Mouse (Mus musculus): ENCODE results near the gene Runx2. TPM values are rescaled to one million over a fixed set of nuclear protein-coding genes. Genes with fewer than 3 reads are reported as not detected.

The Runx2 gene
- polyA plus RNA-seq, 1 experiment from 2014 or later = 0.77 TPM

GRCm38 (mm10) chr17:44460156-44460555 lies 354.4 kb downstream of the Runx2 start:
- 77% methylated on average over 6 of the region's 6 CpGs for WGBS
- no peak for ATAC-seq (ENCODE audit: insufficient number of reproducible peaks, low FRiP score)
- Histone ChIP-seq H3K36me3 (no peaks in the 10 kb centered on the region), H3K4me2 (no peak overlapping the region), H3K27me3 (replicated peaks) (peaks cover 10% of the 10 kb centered on the region), H3K4me1 (replicated peaks) (no peaks in the 10 kb centered on the region), H3K4me3 (no peak overlapping the region), H3K9ac (no peak overlapping the region), H3K9me3 (replicated peaks) (no peaks in the 10 kb centered on the region), H3K27ac (ENCODE audit: poor library complexity, severe bottlenecking) (no peak overlapping the region)

GRCm38 (mm10) chr17:44459029-44459428 lies 355.6 kb downstream of the Runx2 start:
- H3K4me1 ChIP-seq (replicated peaks) = no peaks in the 10 kb centered on the region
- no peak overlapping the region for H3K4me3 ChIP-seq
- H3K27me3 ChIP-seq (replicated peaks) = peaks cover 16% of the 10 kb centered on the region
- H3K4me2 ChIP-seq = no peak overlapping the region
- no peaks in the 10 kb centered on the region for H3K9me3 ChIP-seq (replicated peaks)
- H3K9ac ChIP-seq = no peak overlapping the region
- ATAC-seq (ENCODE audit: insufficient number of reproducible peaks, low FRiP score) = no peak
- no peaks in the 10 kb centered on the region for H3K36me3 ChIP-seq
- H3K27ac ChIP-seq (ENCODE audit: poor library complexity, severe bottlenecking) = no peak overlapping the region
- WGBS = 84% methylated on average over 4 of the region's 4 CpGs

- no peak overlapping the region for H3K4me3 ChIP-seq
- H3K4me1 ChIP-seq (replicated peaks) = no peaks in the 10 kb centered on the region
- no peak for ATAC-seq (ENCODE audit: insufficient number of reproducible peaks, low FRiP score)
- H3K27me3 ChIP-seq (replicated peaks) = peaks cover 25% of the 10 kb centered on the region
- no peaks in the 10 kb centered on the region for H3K36me3 ChIP-seq
- WGBS = 85% methylated on average over 3 of the region's 3 CpGs
- no peak overlapping the region for H3K27ac ChIP-seq (ENCODE audit: poor library complexity, severe bottlenecking)
- H3K9ac ChIP-seq = no peak overlapping the region
- no peak overlapping the region for H3K4me2 ChIP-seq
- H3K9me3 ChIP-seq (replicated peaks) = no peaks in the 10 kb centered on the region
Observed at GRCm38 (mm10) chr17:44456696-44457095, 357.9 kb downstream of the Runx2 start.

- H3K27ac ChIP-seq (ENCODE audit: poor library complexity, severe bottlenecking) = no peak overlapping the region
- no peaks in the 10 kb centered on the region for H3K4me1 ChIP-seq (replicated peaks)
- H3K36me3 ChIP-seq = no peaks in the 10 kb centered on the region
- H3K4me2 ChIP-seq = peak overlapping the region; percentile 15; the same call in 1 of the 2 replicates
- 33% methylated on average over 12 of the region's 12 CpGs for WGBS
- H3K9me3 ChIP-seq (replicated peaks) = no peaks in the 10 kb centered on the region
- H3K4me3 ChIP-seq = no peak overlapping the region
- no peak for ATAC-seq (ENCODE audit: insufficient number of reproducible peaks, low FRiP score)
- H3K27me3 ChIP-seq (replicated peaks) = peaks cover 28% of the 10 kb centered on the region
- H3K9ac ChIP-seq = no peak overlapping the region
Observed at GRCm38 (mm10) chr17:44455681-44456600, 358.7 kb downstream of the Runx2 start.

- no peak overlapping the region for H3K4me3 ChIP-seq
- no peak overlapping the region for H3K27ac ChIP-seq (ENCODE audit: poor library complexity, severe bottlenecking)
- no peaks in the 10 kb centered on the region for H3K36me3 ChIP-seq
- H3K4me2 ChIP-seq = no peak overlapping the region
- no peaks in the 10 kb centered on the region for H3K4me1 ChIP-seq (replicated peaks)
- H3K9me3 ChIP-seq (replicated peaks) = no peaks in the 10 kb centered on the region
- no peak for ATAC-seq (ENCODE audit: insufficient number of reproducible peaks, low FRiP score)
- H3K27me3 ChIP-seq (replicated peaks) = peaks cover 21% of the 10 kb centered on the region; the same call in 1 of the 2 replicates
- no peak overlapping the region for H3K9ac ChIP-seq
- WGBS = 74% methylated on average over 9 of the region's 9 CpGs
Observed at GRCm38 (mm10) chr17:44449915-44450471, 364.6 kb downstream of the Runx2 start.

Other genes with a start within 250 kb of the Runx2 start
- gene Supt3, start 37.6 kb downstream of the Runx2 start, polyA plus RNA-seq (2016; fragmentation: Nextera tagmentation; extraction: Ambion mirVana) = 23.1 and 26.9 TPM in 2 replicates